Mouse (Mus musculus) lung, embryonic 14.5 days (tissue): ENCODE measurements around the gene Iffo2. TPM values are rescaled to one million over a fixed set of nuclear protein-coding genes. Genes with fewer than 3 reads are reported as not detected.
A peak's percentile ranks its signal among the peaks of the same experiment; 100 is the strongest.

ENCODE experiments used
- ATAC-seq: fragments of 200-750 bp; cut with Nextera tagmentation; 2 replicates; pipeline ENCODE4 v1.8.0; 2017; ENCODE audit warnings: mild to moderate bottlenecking, moderate TSS enrichment, moderate library complexity; ENCODE audit not compliant: insufficient read depth
- DNase-seq: peaks from one replicate; pipeline ENCODE4 v3.0.0-alpha.2; 2015
- H3K27ac ChIP-seq: fragments of 300-500 bp; sonication (generic); 2 replicates; pipeline ENCODE4 v1.5.1; 2014; ENCODE audit warnings: low read depth, mild to moderate bottlenecking, moderate library complexity
- H3K27me3 ChIP-seq: fragments of 300-500 bp; sonication (generic); 2 replicates; pipeline ENCODE4 v1.6.1; 2014; ENCODE audit warnings: low read length, control low read depth; ENCODE audit not compliant: insufficient read depth
- H3K36me3 ChIP-seq: fragments of 300-500 bp; sonication (generic); 2 replicates; pipeline ENCODE4 v1.6.1; 2014; ENCODE audit warnings: control low read depth; ENCODE audit not compliant: insufficient read depth
- H3K4me1 ChIP-seq: fragments of 300-500 bp; sonication (generic); 2 replicates; pipeline ENCODE4 v1.6.1; 2014; ENCODE audit warnings: antibody characterized with exemption, control low read depth; ENCODE audit not compliant: insufficient read depth
- H3K4me2 ChIP-seq: fragments of 300-500 bp; sonication (generic); 2 replicates; pipeline ENCODE4 v1.6.1; 2014; ENCODE audit warnings: mild to moderate bottlenecking
- H3K4me3 ChIP-seq: fragments of 300-500 bp; sonication (generic); 2 replicates; pipeline ENCODE4 v1.5.1; 2014; ENCODE audit warnings: low read depth, low read length
- H3K9ac ChIP-seq: fragments of 300-500 bp; sonication (generic); 2 replicates; pipeline ENCODE4 v1.6.1; 2014
- H3K9me3 ChIP-seq: fragments of 300-500 bp; sonication (generic); 2 replicates; pipeline ENCODE4 v1.6.1; 2016; ENCODE audit warnings: low read depth, low read length, control low read depth
- CTCF ChIP-seq: IDR thresholded peaks from 2 replicates; pipeline ENCODE4 v1.5.1; 2016; ENCODE audit warnings: antibody characterized with exemption, low read depth
- WGBS: fragments of 180-500 bp; shearing (Covaris S2); extraction: QIAGEN DNeasy Blood & Tissue Kit; methylation state at CpG from one replicate; pipeline ENCODE4 v1.1.7; 2014; 5-methylcytosine and 5-hydroxymethylcytosine counted together
- polyA plus RNA-seq: library from polyadenylated mRNA; unstranded; fragments of >200 nt; fragmentation: Nextera tagmentation; extraction: Ambion mirVana; gene quantifications from 2 replicates; pipeline ENCODE4 v1.2.1, GENCODE M21; 2014

Gene Iffo2
- polyA plus RNA-seq, 1 experiment from 2014 or later = 7.7 TPM

DNA sequence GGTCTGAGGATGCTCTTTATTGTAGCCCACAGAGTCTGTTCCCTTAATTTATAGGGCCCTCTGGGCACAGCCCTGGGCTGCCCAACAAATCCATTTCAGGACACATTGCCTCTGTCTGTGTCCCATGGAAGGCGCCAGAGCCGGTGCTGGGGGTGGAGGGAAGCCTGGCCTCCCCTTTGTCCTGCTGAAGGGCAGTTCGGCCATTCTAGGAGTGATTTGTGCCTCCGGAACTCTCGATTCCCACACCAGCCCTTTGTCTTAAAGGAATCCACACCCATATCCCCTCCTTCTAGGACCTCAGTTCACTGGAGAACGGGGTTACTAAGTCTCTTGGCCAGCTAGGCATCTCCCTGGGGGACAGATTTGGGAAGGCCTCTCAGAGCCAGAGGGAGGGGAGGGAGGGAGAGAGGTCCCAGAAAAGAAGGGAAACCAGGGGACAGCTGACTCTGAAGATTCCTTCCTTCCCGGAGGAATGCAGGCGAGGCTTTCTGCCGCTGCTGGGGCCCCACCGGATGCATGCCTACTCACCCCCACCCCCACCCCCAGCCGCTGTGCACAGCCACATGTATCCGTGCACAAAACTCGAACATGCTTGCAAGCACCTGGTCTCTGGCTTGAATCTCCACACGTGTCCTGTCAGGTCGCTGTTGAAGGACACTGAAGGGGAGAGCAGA, 50.5 kb downstream of the Iffo2 start:
- peak overlapping the region; percentile 17 for H3K4me3 ChIP-seq
- peak overlapping the region; percentile 61 for H3K4me2 ChIP-seq
- no peaks in the 10 kb centered on the region for H3K27me3 ChIP-seq
- ATAC-seq = peak; percentile 61
- DNase-seq = peak; percentile 85
- no peaks in the 10 kb centered on the region for H3K36me3 ChIP-seq
- peaks cover 41% of the 10 kb centered on the region for H3K4me1 ChIP-seq
- 2% methylated on average over 15 of the region's 15 CpGs for WGBS
- H3K9ac ChIP-seq = peak overlapping the region; percentile 65
- H3K27ac ChIP-seq = peak overlapping the region; percentile 98
- TF ChIP-seq CTCF = no peak
- H3K9me3 ChIP-seq = no peaks in the 10 kb centered on the region

DNA sequence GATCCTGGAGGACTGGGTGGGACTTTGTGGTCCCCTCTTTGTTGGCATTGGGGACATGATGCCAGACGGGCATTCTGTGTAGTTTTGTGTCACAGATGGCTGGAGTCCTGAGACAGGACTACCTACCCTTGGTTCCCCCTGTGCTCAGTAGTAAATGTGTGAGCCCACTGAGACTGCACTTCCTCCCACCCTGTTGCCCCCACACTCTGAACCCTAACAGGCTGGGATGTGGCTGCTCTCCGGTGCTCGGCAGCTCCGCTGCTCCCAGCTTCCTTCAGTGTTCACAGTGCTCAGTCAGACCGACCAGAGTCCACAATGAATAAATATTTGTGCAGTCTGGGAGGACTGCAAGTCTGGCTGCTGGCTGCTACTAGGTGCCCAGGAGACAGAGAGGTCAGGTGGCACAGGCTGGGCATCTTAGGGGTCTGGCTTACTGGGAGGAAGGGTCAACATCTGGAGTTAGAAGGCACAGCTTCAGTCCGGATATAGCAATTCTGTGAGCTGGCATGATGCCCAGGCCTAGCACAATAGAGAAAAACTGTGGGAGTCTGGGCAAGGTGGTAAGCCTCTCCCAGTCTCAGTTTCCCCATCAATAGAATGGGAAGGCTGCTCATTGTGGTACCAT, 51.2 kb downstream of the Iffo2 start:
- Histone ChIP-seq H3K27me3 (no peaks in the 10 kb centered on the region), H3K36me3 (no peaks in the 10 kb centered on the region), H3K9ac (peak overlapping the region; percentile 65), H3K9me3 (no peaks in the 10 kb centered on the region), H3K27ac (peak overlapping the region; percentile 98), H3K4me2 (peak overlapping the region; percentile 61), H3K4me1 (peaks cover 41% of the 10 kb centered on the region), H3K4me3 (peak overlapping the region; percentile 17; the same call in 1 of the 2 replicates)
- 5% methylated on average over 6 of the region's 6 CpGs for WGBS
- DNase-seq (peak; percentile 83), ATAC-seq (peak; percentile 21)
- no peak for TF ChIP-seq CTCF

DNA sequence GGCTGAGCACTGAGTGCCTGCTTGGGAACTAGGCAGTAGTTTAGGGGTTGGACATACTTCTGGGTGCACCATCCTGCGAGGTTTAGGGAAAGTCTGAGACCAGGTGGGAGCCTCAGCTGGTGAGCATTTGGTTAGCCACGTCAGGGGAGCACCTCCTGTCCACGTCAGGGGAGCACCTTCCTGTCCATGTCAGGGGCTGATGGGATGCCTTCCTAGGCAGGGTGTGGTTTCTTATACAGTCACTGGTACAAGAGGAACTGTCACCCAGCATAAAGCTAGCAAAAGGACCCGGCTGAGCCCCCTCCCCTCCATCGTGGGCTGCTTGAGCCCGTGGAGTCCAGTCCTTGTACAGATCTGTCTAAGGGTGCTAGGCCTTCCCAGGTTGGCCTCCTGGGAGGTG, 52.0 kb downstream of the Iffo2 start:
- WGBS = 63% methylated on average over 6 of the region's 6 CpGs
- Histone ChIP-seq H3K27me3 (no peaks in the 10 kb centered on the region), H3K9ac (no peak overlapping the region), H3K9me3 (no peaks in the 10 kb centered on the region), H3K4me3 (no peak overlapping the region), H3K27ac (peak overlapping the region; percentile 98), H3K4me1 (peaks cover 41% of the 10 kb centered on the region), H3K4me2 (no peak overlapping the region), H3K36me3 (no peaks in the 10 kb centered on the region)
- DNase-seq (no peak), ATAC-seq (no peak)
- no peak for TF ChIP-seq CTCF

GRCm38 (mm10) chr4:139582903-139583302, 52.6 kb downstream of the Iffo2 start:
- ATAC-seq (no peak), DNase-seq (no peak)
- Histone ChIP-seq H3K27ac (no peak overlapping the region; the same call in 1 of the 2 replicates), H3K4me3 (no peak overlapping the region), H3K27me3 (no peaks in the 10 kb centered on the region), H3K4me2 (no peak overlapping the region), H3K9me3 (no peaks in the 10 kb centered on the region), H3K9ac (no peak overlapping the region), H3K36me3 (no peaks in the 10 kb centered on the region), H3K4me1 (peaks cover 41% of the 10 kb centered on the region)
- TF ChIP-seq CTCF = peak; percentile 31; the same call in 1 of the 2 replicates
- 58% methylated on average over 3 of the region's 3 CpGs for WGBS

DNA sequence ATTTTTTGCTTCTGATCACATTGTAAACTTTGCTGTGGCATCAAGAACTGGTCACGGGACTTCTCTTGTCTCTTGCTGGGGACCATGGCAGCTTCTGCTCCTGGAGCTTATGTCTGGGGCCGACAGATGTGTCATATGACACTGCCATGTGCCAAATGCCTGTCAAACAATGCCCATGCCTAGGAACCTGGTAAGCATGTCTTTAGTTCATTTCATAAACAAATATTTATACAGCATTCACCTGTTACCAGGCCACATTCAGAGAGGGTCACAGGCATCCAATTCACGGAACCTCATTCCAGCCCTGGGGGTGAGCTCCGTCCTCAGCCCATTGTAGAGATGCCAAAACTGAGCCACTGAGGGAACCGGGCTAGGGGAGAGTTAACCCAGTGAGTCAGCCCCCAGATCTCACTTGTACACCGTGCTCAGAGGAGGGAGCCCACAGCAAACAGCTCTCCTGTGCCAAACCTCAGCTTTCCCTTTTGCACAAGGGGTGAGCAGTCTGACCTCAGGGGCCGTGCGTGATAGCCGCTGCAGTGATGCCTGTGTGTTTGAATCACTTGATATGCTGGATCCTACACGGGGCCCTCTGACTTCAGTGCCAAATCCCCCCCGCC, 53.4 kb downstream of the Iffo2 start:
- Histone ChIP-seq H3K36me3 (no peaks in the 10 kb centered on the region), H3K9ac (no peak overlapping the region), H3K9me3 (no peaks in the 10 kb centered on the region), H3K4me2 (no peak overlapping the region), H3K27me3 (no peaks in the 10 kb centered on the region), H3K27ac (no peak overlapping the region), H3K4me3 (no peak overlapping the region), H3K4me1 (peaks cover 41% of the 10 kb centered on the region)
- no peak for DNase-seq
- no peak for TF ChIP-seq CTCF
- 74% methylated on average over 11 of the region's 11 CpGs for WGBS
- no peak for ATAC-seq

DNA sequence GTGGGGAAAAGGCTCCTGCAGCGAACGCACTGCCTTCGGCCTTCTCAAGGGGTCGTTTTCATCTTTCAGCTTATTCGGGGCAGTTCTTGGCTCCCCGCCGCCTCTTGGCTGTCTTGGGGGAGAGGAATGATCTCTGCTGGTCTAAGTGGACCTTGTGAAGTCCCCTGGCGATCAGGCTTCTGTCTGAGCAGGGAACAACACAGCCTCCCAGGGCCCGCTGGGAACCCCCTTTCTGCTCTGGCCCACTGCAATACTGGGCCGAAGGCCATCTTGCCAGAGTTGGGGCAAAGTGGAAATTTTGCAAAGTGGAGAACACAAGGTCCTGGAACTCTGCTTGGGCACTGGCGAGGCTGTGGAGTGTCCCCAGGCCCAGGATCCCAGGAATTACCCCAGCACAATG, 54.4 kb downstream of the Iffo2 start:
- no peak overlapping the region for H3K4me2 ChIP-seq
- H3K4me1 ChIP-seq = peaks cover 37% of the 10 kb centered on the region
- H3K27me3 ChIP-seq = no peaks in the 10 kb centered on the region
- WGBS = 69% methylated on average over 11 of the region's 11 CpGs
- no peak for TF ChIP-seq CTCF
- peak overlapping the region; percentile 21; the same call in 1 of the 2 replicates for H3K27ac ChIP-seq
- no peaks in the 10 kb centered on the region for H3K9me3 ChIP-seq
- H3K9ac ChIP-seq = peak overlapping the region; percentile 16; the same call in 1 of the 2 replicates
- ATAC-seq (no peak), DNase-seq (peak; percentile 26)
- H3K4me3 ChIP-seq = no peak overlapping the region
- no peaks in the 10 kb centered on the region for H3K36me3 ChIP-seq

DNA sequence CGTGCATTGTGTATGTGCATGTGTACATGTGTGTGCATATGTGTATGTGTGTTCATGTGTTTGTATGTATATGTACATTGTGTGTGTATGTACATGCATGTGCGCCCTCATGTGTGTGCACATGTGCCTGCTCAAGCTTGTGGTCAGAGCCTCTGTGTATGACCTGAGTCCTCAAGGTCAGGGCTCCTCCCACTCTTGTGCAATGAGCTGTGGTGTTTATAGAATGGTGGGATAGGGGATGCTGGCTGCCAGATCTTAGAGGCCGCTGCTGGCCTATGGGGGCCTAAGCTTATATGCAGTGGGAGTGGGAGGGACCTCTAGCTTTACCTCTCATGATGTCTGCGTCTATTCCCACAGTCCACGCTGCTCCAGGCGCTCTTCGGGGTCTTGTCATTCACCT, 55.4 kb downstream of the Iffo2 start:
- ATAC-seq (peak; percentile 34; the same call in 1 of the 2 replicates), DNase-seq (peak; percentile 76)
- H3K4me3 ChIP-seq = no peak overlapping the region
- no peak overlapping the region for H3K4me2 ChIP-seq
- no peaks in the 10 kb centered on the region for H3K9me3 ChIP-seq
- no peak for TF ChIP-seq CTCF
- H3K27me3 ChIP-seq = no peaks in the 10 kb centered on the region
- 71% methylated on average over 7 of the region's 7 CpGs for WGBS
- H3K27ac ChIP-seq = no peak overlapping the region
- no peak overlapping the region for H3K9ac ChIP-seq
- peaks cover 26% of the 10 kb centered on the region for H3K4me1 ChIP-seq
- H3K36me3 ChIP-seq = no peaks in the 10 kb centered on the region
